Mouse (Mus musculus) megakaryocyte, embryonic 14.5 days (primary cell): ENCODE data around the gene Mafg. TPM values are rescaled to one million over a fixed set of nuclear protein-coding genes. Genes with fewer than 3 reads are reported as not detected.

Source experiments
- H3K27me3 ChIP-seq: replicated peaks from 2 replicates; pipeline ENCODE3; 2012; ENCODE audit warnings: inconsistent platforms
- H3K36me3 ChIP-seq: replicated peaks from 2 replicates; pipeline ENCODE3; 2012; ENCODE audit warnings: low read length, inconsistent platforms, mixed read lengths
- H3K4me1 ChIP-seq: 2 replicates; pipeline ENCODE4 v1.6.1; 2012; ENCODE audit warnings: inconsistent platforms
- H3K4me3 ChIP-seq: replicated peaks from 2 replicates; pipeline ENCODE3; 2012; ENCODE audit warnings: moderate library complexity, mild to moderate bottlenecking, inconsistent platforms
- H3K9me3 ChIP-seq: 2 replicates; pipeline ENCODE4 v1.6.1; 2012; ENCODE audit warnings: inconsistent platforms
- FLI1 ChIP-seq: IDR thresholded peaks from 2 replicates; pipeline ENCODE4 v1.6.1; 2012; ENCODE audit warnings: low read length, inconsistent platforms, mixed read lengths
- GATA1 ChIP-seq: IDR thresholded peaks from 3 replicates; pipeline ENCODE4 v1.6.1; 2012; ENCODE audit warnings: mixed read lengths, low read length, inconsistent platforms, borderline replicate concordance
- polyA plus RNA-seq: library from polyadenylated mRNA; stranded (reverse); fragments of >175 nt; gene quantifications from 2 replicates; pipeline ENCODE4 v1.2.3, GENCODE M21; 2012; ENCODE audit warnings: low replicate concordance; ENCODE audit not compliant: insufficient read depth

Mafg gene
- polyA plus RNA-seq, 1 experiment = 102 TPM

- Histone ChIP-seq H3K4me3 (peak overlapping the region; percentile 98), H3K27me3 (no peaks in the 10 kb centered on the region), H3K9me3 (no peaks in the 10 kb centered on the region), H3K36me3 (peaks cover 60% of the 10 kb centered on the region), H3K4me1 (peaks cover 59% of the 10 kb centered on the region)
- TF ChIP-seq FLI1 = no peak
- no peak for TF ChIP-seq GATA1
Measured at GRCm38 (mm10) chr11:120580871-120581331, 52.5 kb downstream of the Mafg start.

- Histone ChIP-seq H3K27me3 (no peaks in the 10 kb centered on the region), H3K9me3 (no peaks in the 10 kb centered on the region), H3K36me3 (peaks cover 54% of the 10 kb centered on the region), H3K4me3 (peak overlapping the region; percentile 98), H3K4me1 (peaks cover 66% of the 10 kb centered on the region)
- TF ChIP-seq GATA1 = no peak
- TF ChIP-seq FLI1 = no peak
Measured at GRCm38 (mm10) chr11:120580190-120580589, 53.2 kb downstream of the Mafg start.

- Histone ChIP-seq H3K27me3 (no peaks in the 10 kb centered on the region), H3K9me3 (no peaks in the 10 kb centered on the region), H3K36me3 (peaks cover 51% of the 10 kb centered on the region), H3K4me1 (peaks cover 73% of the 10 kb centered on the region), H3K4me3 (peak overlapping the region; percentile 98)
- no peak for TF ChIP-seq FLI1
- TF ChIP-seq GATA1 = no peak
Measured at GRCm38 (mm10) chr11:120579316-120580107, 53.9 kb downstream of the Mafg start.

GRCm38 (mm10) chr11:120578694-120579243 is 54.6 kb downstream of the Mafg start:
- Histone ChIP-seq H3K27me3 (no peaks in the 10 kb centered on the region), H3K4me3 (peak overlapping the region; percentile 98), H3K36me3 (peaks cover 47% of the 10 kb centered on the region), H3K9me3 (no peaks in the 10 kb centered on the region), H3K4me1 (peaks cover 78% of the 10 kb centered on the region)
- TF ChIP-seq GATA1 (no peak), FLI1 (no peak)

GRCm38 (mm10) chr11:120578024-120578693 is 55.2 kb downstream of the Mafg start:
- Histone ChIP-seq H3K36me3 (peaks cover 46% of the 10 kb centered on the region), H3K4me1 (peaks cover 78% of the 10 kb centered on the region), H3K9me3 (no peaks in the 10 kb centered on the region), H3K27me3 (no peaks in the 10 kb centered on the region), H3K4me3 (peak overlapping the region; percentile 71)
- no peak for TF ChIP-seq FLI1
- no peak for TF ChIP-seq GATA1

GRCm38 (mm10) chr11:120577211-120578023 is 56.0 kb downstream of the Mafg start:
- H3K4me3 ChIP-seq = no peak overlapping the region
- TF ChIP-seq GATA1 (no peak), FLI1 (no peak)
- H3K36me3 ChIP-seq = peaks cover 46% of the 10 kb centered on the region
- H3K4me1 ChIP-seq = peaks cover 74% of the 10 kb centered on the region
- no peaks in the 10 kb centered on the region for H3K27me3 ChIP-seq
- H3K9me3 ChIP-seq = no peaks in the 10 kb centered on the region

GRCm38 (mm10) chr11:120576365-120576981 is 56.9 kb downstream of the Mafg start:
- TF ChIP-seq FLI1 = no peak
- no peak for TF ChIP-seq GATA1
- H3K4me1 ChIP-seq = peaks cover 74% of the 10 kb centered on the region

GRCm38 (mm10) chr11:120575940-120576339 is 57.5 kb downstream of the Mafg start:
- Histone ChIP-seq H3K9me3 (no peaks in the 10 kb centered on the region), H3K4me1 (peaks cover 79% of the 10 kb centered on the region), H3K36me3 (peaks cover 52% of the 10 kb centered on the region), H3K27me3 (no peaks in the 10 kb centered on the region), H3K4me3 (no peak overlapping the region)
- TF ChIP-seq GATA1 (no peak), FLI1 (no peak)

More at GRCm38 (mm10) chr11:120576365-120576981, 56.9 kb downstream of the Mafg start:
- Histone ChIP-seq H3K9me3 (no peaks in the 10 kb centered on the region), H3K4me3 (peak overlapping the region; percentile 23), H3K36me3 (peaks cover 47% of the 10 kb centered on the region), H3K27me3 (no peaks in the 10 kb centered on the region)

Other genes starting within 250 kb of the Mafg start
- gene Nploc4, start 195.9 kb downstream of the Mafg start, polyA plus RNA-seq = 56.7 and 150 TPM in 2 replicates
- not detected in 2 replicates for gene Tspan10, start 191.0 kb downstream of the Mafg start, polyA plus RNA-seq
- gene Pde6g, start 180.1 kb downstream of the Mafg start, polyA plus RNA-seq = not detected in 2 replicates
- 7.9 and 17.7 TPM in 2 replicates for gene Oxld1, start 175.5 kb downstream of the Mafg start, polyA plus RNA-seq
- 11.0 TPM in 1 of 2 replicates, not detected in the other for gene Ccdc137, start 175.5 kb downstream of the Mafg start, polyA plus RNA-seq
- 12.1 and 61.1 TPM in 2 replicates for gene Arl16, start 166.0 kb downstream of the Mafg start, polyA plus RNA-seq
- gene Mrpl12, start 149.0 kb downstream of the Mafg start, polyA plus RNA-seq = 217 and 285 TPM in 2 replicates
- gene Slc25a10, start 141.8 kb downstream of the Mafg start, polyA plus RNA-seq = 47.3 and 132 TPM in 2 replicates
- not detected in 2 replicates for gene Gcgr, start 102.9 kb downstream of the Mafg start, polyA plus RNA-seq
- 227 and 338 TPM in 2 replicates for gene Mcrip1, start 83.9 kb downstream of the Mafg start, polyA plus RNA-seq
- gene Ppp1r27, start 82.5 kb downstream of the Mafg start, polyA plus RNA-seq = 0.25 TPM in 1 of 2 replicates, not detected in the other
- gene P4hb, start 60.3 kb downstream of the Mafg start, polyA plus RNA-seq = 1,223 and 1,872 TPM in 2 replicates
- 1,582 and 1,923 TPM in 2 replicates for gene Arhgdia, start 52.0 kb downstream of the Mafg start, polyA plus RNA-seq
- 25.9 and 253 TPM in 2 replicates for gene Alyref, start 35.2 kb downstream of the Mafg start, polyA plus RNA-seq
- gene Anapc11, start 35.2 kb downstream of the Mafg start, polyA plus RNA-seq = 247 and 315 TPM in 2 replicates
- gene Npb, start 25.1 kb downstream of the Mafg start, polyA plus RNA-seq = 2.7 and 7.7 TPM in 2 replicates
- 143 and 168 TPM in 2 replicates for gene Pcyt2, start 15.7 kb downstream of the Mafg start, polyA plus RNA-seq
- gene Sirt7, start 8.4 kb downstream of the Mafg start, polyA plus RNA-seq = 275 and 278 TPM in 2 replicates
- gene Pycr1, start 10.2 kb upstream of the Mafg start, polyA plus RNA-seq = 3.6 and 7.7 TPM in 2 replicates
- gene Myadml2, start 14.6 kb upstream of the Mafg start, polyA plus RNA-seq = 0.44 TPM in 1 of 2 replicates, not detected in the other
- 0.46 TPM in 1 of 2 replicates, not detected in the other for gene Notum, start 27.6 kb upstream of the Mafg start, polyA plus RNA-seq
- 237 and 458 TPM in 2 replicates for gene Aspscr1, start 39.4 kb upstream of the Mafg start, polyA plus RNA-seq
- gene Cenpx, start 80.1 kb upstream of the Mafg start, polyA plus RNA-seq = 93.0 and 128 TPM in 2 replicates
- 10.0 and 23.5 TPM in 2 replicates for gene Lrrc45, start 80.3 kb upstream of the Mafg start, polyA plus RNA-seq
- gene Rac3, start 87.9 kb upstream of the Mafg start, polyA plus RNA-seq = 1.8 and 2.3 TPM in 2 replicates
- 100 and 241 TPM in 2 replicates for gene Dcxr, start 93.7 kb upstream of the Mafg start, polyA plus RNA-seq
- 2.1 TPM in 1 of 2 replicates, not detected in the other for gene Cbr2, start 98.5 kb upstream of the Mafg start, polyA plus RNA-seq
- 601 and 1,141 TPM in 2 replicates for gene Hmga1b, start 129.2 kb upstream of the Mafg start, polyA plus RNA-seq
- gene Rfng, start 150.6 kb upstream of the Mafg start, polyA plus RNA-seq = 26.0 and 43.8 TPM in 2 replicates
- gene Gps1, start 150.7 kb upstream of the Mafg start, polyA plus RNA-seq = 13.8 and 27.0 TPM in 2 replicates
- 29.4 and 74.3 TPM in 2 replicates for gene Dus1l, start 162.8 kb upstream of the Mafg start, polyA plus RNA-seq
- 328 and 589 TPM in 2 replicates for gene Fasn, start 190.9 kb upstream of the Mafg start, polyA plus RNA-seq